Mouse (Mus musculus) limb, embryonic 10.5 days (tissue): ENCODE data around the gene Crb1. TPM values are rescaled to one million over a fixed set of nuclear protein-coding genes. Genes with fewer than 3 reads are reported as not detected.
"Not testable (repeated sequence)": the region's sequence is repeated elsewhere in the genome, so short reads cannot be mapped to it uniquely, and the experiment has no call there.

ENCODE experiments used
- DNase-seq: peaks from one replicate; pipeline ENCODE4 v3.0.0-alpha.2; 2017; ENCODE audit warnings: low spot score
- H3K27ac ChIP-seq: fragments of 300-500 bp; sonication (generic); 2 replicates; pipeline ENCODE4 v1.5.1; 2016; ENCODE audit warnings: mild to moderate bottlenecking
- H3K27me3 ChIP-seq: fragments of 300-500 bp; sonication (generic); 2 replicates; pipeline ENCODE4 v1.6.1; 2016; ENCODE audit warnings: low read depth, mild to moderate bottlenecking; ENCODE audit not compliant: poor library complexity, severe bottlenecking
- H3K36me3 ChIP-seq: fragments of 300-500 bp; sonication (generic); 2 replicates; pipeline ENCODE4 v1.6.1; 2016; ENCODE audit warnings: mild to moderate bottlenecking, moderate library complexity
- H3K4me1 ChIP-seq: fragments of 300-500 bp; sonication (generic); 2 replicates; pipeline ENCODE4 v1.6.1; 2016
- H3K4me3 ChIP-seq: fragments of 300-500 bp; sonication (generic); 2 replicates; pipeline ENCODE4 v1.5.1; 2016; ENCODE audit warnings: mild to moderate bottlenecking, moderate library complexity
- H3K9me3 ChIP-seq: fragments of 300-500 bp; sonication (generic); replicated peaks from 2 replicates; pipeline ENCODE4 v1.6.1; 2016; ENCODE audit warnings: mild to moderate bottlenecking
- WGBS: fragments of 180-500 bp; shearing (Covaris S2); methylation state at CpG from one replicate; pipeline ENCODE4 v1.1.7; 2016; 5-methylcytosine and 5-hydroxymethylcytosine counted together
- polyA plus RNA-seq: library from polyadenylated mRNA; unstranded; fragments of >200 nt; fragmentation: Nextera tagmentation; extraction: Ambion mirVana; gene quantifications from 2 replicates; pipeline ENCODE4 v1.2.1, GENCODE M21; 2016

The Crb1 gene
- 0.44 and 0.46 TPM in 2 replicates for polyA plus RNA-seq

DNA sequence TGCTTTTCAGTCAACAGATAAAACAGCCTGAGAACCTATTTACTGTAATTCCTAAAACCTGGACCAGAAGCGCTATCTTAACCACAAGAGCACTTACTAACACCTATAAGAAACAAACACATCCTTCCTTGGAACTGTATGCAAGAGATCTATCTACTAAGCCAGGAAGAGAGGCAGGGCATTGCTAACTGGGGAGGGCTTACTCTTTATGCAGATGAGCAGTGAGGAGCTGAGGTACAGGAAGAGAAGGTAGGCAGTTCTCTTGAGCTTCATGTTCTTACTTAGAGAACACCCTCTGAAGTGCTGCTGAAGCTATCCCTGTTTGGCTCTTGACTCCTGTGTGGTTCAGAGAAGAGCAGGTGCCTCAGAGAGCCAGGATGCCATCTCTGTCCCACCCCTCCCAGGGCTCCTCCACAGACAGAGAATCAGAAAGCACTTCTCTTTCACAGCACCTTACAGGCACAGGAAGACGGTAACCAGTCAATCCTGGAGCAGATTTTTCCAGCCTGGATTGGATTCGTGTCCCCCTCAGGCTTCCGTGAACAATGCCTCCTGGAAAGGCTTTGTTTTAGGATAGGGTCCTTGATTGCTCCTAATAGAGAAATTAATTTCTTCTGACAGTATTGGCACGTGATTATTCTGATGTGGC lies at the start of gene Crb1:
Gene Crb1 (minus strand): TSS at position 463 of the 649 bp plus-strand sequence.
- DNase-seq = peak; percentile 41
- H3K9me3 ChIP-seq = no peaks in the 10 kb centered on the region
- no peak within 1 kb of the TSS for H3K27ac ChIP-seq
- WGBS = 13% methylated on average over 5 of the region's 5 CpGs
- H3K36me3 ChIP-seq = no peaks in the 10 kb centered on the region
- H3K27me3 ChIP-seq = no peaks in the 10 kb centered on the region
- no peak within 1 kb of the TSS for H3K4me3 ChIP-seq
- peaks cover 17% of the 10 kb centered on the region for H3K4me1 ChIP-seq

DNA sequence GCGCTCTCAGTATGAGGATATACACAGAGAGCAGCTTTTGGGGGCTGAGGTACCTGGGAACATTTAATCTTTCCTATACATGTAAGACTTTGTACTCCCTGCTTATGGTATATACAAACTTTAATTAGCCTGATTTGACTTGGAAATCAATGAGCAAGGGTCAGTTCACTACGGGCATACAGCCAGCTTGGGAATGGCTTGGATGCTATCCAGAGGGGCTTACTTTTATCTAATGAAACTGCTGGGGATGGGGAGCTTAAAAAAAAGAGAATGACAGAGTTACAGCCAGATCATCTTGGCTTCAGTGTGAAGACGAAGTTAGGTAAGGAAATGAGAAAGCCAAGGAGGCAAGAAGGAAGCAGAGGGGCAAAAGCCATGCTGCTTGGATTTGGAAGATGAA lies 48.1 kb upstream of the Crb1 start:
- no peak overlapping the region for H3K27ac ChIP-seq
- H3K36me3 ChIP-seq = peaks cover 24% of the 10 kb centered on the region
- no peak for DNase-seq
- no peaks in the 10 kb centered on the region for H3K27me3 ChIP-seq
- peaks cover 38% of the 10 kb centered on the region for H3K4me1 ChIP-seq
- H3K9me3 ChIP-seq = no peaks in the 10 kb centered on the region
- H3K4me3 ChIP-seq = peak overlapping the region; percentile 77
- 54% methylated on average over 3 of the region's 3 CpGs for WGBS

DNA sequence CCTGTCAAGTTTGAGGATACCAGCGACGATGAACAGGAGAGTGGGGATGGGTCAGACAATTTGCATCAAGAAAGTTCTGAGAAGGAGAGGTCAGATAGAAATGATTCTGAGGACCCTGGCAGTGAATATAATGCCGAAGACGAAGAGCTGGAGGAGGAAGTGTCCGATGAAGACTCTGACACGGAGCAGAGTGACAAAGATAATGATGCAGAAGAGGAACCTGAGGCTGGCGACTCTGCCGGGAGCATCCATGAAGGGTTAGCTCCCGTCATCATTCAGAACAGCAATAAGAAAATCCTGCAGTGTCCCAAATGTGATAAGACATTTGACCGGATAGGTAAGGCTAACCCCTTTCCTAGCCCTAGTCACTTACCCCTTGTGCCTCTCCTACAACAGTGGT lies 47.0 kb upstream of the Crb1 start:
- H3K27ac ChIP-seq = no peak overlapping the region
- 75% methylated on average over 10 of the region's 10 CpGs for WGBS
- H3K9me3 ChIP-seq = no peaks in the 10 kb centered on the region
- H3K36me3 ChIP-seq = peaks cover 13% of the 10 kb centered on the region
- peaks cover 38% of the 10 kb centered on the region for H3K4me1 ChIP-seq
- H3K4me3 ChIP-seq = peak overlapping the region; percentile 77
- H3K27me3 ChIP-seq = no peaks in the 10 kb centered on the region
- no peak for DNase-seq

DNA sequence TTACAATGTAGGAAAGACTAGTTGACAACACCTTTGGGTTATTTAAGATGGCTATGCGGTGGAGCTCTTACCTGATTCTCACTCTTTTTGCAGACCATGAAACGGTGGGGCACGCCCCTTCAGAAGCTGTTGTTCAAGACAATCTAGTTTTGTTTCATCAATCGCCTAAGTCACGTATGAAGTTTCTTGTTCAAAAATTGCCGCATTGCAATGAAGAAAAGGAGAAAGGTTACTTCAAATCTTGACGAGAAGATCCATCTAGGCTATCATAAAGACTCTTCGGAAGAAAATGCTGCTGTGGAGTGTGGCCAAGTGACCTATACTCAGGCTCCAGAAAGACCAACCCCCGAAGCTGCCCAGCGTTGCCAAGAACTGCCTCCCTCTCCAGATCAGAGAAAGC lies 46.0 kb upstream of the Crb1 start:
- Histone ChIP-seq H3K4me3 (peak overlapping the region; percentile 77), H3K27me3 (no peaks in the 10 kb centered on the region), H3K27ac (peak overlapping the region; percentile 97), H3K9me3 (no peaks in the 10 kb centered on the region), H3K4me1 (peaks cover 38% of the 10 kb centered on the region), H3K36me3 (peaks cover 12% of the 10 kb centered on the region)
- no peak for DNase-seq
- WGBS = 49% methylated on average over 10 of the region's 10 CpGs

DNA sequence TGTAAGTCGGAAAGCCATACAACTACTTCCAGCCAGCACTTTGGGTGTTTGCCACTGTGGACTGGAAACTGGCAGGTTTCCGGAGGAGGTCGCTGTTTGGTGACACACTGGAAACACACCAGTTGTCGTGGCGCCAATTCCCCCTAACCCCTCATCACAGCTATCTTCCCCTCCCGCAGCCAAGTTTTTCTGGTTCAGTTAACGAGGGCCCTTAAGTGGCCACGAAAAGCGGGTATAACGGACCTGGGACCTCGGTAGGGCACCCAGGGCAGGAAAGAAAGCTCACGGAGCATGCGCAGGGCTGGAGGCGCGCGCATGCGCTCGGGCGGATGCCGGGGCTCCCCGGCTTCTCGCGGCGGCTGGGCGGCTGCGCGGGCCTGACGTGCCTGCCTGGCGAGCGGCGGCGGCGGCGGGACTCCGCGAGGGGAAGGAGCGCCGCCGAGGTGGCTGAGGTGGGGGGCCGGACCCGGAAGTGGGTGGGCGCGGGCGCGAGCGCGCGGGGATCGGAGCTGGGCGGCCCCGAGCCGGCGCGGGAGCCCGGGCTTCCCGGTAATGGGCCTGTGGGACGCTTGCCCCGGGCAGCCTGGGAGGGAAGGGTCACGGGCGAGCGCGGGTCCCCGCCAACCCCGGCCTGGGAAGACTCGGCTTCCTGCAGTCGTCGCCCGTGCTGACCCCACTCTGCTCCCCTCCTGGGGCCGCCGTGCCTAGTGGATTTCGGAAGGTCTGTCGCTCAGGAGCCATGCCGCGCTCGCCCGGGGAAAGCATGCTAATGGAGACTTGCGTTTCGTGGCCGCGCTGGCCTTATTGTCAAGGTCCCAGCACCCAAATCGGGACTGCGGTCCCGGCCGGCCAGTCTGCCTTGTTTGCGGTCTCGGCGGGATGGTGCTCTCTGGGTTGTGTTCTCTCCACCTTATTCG lies 45.2 kb upstream of the Crb1 start, which contains the start of gene Zbtb41:
Gene Zbtb41 (plus strand): TSS at position 414 of the 917 bp plus-strand sequence.
- peaks cover 38% of the 10 kb centered on the region for H3K4me1 ChIP-seq
- H3K9me3 ChIP-seq = no peaks in the 10 kb centered on the region
- WGBS = under 1% methylated on average over 81 of the region's 88 CpGs
- H3K4me3 ChIP-seq = peak within 1 kb of the TSS; percentile 77
- peaks cover 11% of the 10 kb centered on the region for H3K36me3 ChIP-seq
- peak within 1 kb of the TSS; percentile 97 for H3K27ac ChIP-seq
- peak; percentile 93 for DNase-seq
- no peaks in the 10 kb centered on the region for H3K27me3 ChIP-seq

DNA sequence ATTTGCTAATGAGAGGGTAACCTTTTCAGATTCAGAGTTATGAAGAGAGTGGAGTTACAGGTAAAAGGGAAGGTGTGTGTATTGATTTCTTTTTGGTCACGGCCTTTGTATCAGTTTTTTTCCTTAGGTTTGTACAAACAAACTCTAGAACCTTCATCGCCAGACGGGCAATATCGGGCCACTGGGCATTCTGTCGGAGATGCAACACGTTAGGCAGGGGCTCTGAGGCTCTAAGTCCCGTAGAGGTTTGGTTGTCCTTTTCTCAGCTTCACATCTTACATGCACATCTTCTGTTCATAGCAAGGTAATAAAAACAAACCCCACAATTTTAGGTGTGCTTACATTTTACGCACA lies 44.6 kb upstream of the Crb1 start:
- 8% methylated on average over 8 of the region's 8 CpGs for WGBS

DNA sequence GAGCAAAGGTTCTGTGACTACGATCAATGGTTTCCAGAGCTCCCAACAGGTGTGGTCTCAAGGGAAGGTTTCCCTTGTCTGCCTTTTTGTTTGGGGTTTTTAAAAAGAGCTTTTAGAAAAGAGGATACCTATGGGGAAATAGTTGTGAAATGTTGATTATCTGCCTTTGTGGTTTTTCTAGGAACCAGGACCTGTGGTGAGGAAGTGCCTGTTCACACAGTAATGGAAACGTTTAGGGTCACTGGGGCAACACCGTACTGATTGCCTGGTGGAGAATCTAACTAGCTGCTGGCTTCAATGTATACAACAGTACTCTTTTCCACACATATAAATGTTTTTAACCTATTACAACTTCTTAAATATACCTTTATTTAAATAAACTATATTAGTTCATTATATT lies 36.6 kb upstream of the Crb1 start:
- Histone ChIP-seq H3K27ac (no peak overlapping the region), H3K36me3 (no peaks in the 10 kb centered on the region), H3K27me3 (no peaks in the 10 kb centered on the region), H3K4me1 (no peaks in the 10 kb centered on the region), H3K4me3 (no peak overlapping the region), H3K9me3 (no peaks in the 10 kb centered on the region)
- 88% methylated on average over 3 of the region's 3 CpGs for WGBS
- no peak for DNase-seq

More for the DNA sequence above, 44.6 kb upstream of the Crb1 start:
- peaks cover 38% of the 10 kb centered on the region for H3K4me1 ChIP-seq
- peak overlapping the region; percentile 77 for H3K4me3 ChIP-seq
- no peaks in the 10 kb centered on the region for H3K27me3 ChIP-seq
- peaks cover 8% of the 10 kb centered on the region for H3K36me3 ChIP-seq
- no peak for DNase-seq
- peak overlapping the region; percentile 97 for H3K27ac ChIP-seq
- H3K9me3 ChIP-seq = no peaks in the 10 kb centered on the region

DNA sequence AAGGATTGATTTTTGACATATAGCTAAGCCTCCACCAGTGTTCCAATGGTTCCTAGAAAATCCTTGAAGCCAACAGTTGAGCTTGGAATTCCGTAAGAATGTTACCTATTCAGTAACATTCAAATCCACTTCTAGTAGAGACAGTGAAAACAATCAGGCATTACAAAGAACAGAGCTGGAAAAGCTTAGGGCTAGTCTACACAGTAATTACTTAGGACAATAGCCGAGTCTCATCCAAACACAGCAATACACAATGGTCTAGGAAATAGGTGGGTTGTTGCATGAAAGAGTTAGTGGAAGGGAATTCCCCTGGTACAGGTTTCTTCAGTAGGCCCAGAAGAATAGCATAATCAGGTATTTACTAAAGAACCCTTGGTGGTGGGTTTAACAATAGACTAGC lies 35.5 kb upstream of the Crb1 start:
- H3K36me3 ChIP-seq, H3K27ac ChIP-seq, H3K4me3 ChIP-seq, DNase-seq, H3K9me3 ChIP-seq, H3K4me1 ChIP-seq, H3K27me3 ChIP-seq: not testable (repeated sequence)
- WGBS = 95% methylated on average over 2 of the region's 2 CpGs

DNA sequence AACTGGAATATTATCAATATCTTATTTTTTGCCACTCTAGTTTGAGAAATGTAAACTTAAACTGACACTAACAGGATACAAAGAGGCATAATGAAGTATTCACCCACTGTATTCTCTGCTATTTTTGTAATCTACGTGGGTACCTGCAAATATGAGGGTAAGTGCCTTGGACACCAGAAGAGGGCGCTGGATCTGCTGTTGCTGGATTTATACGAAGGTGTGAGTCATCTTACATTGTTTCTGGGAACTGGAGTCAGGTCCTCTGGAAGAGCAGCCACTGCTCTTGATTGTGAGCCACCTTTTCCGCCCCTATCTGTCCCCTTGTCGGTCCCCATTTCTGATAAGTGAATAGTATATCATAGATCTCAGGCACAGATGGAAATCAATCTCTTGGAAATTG lies 30.8 kb upstream of the Crb1 start:
- WGBS = 62% methylated on average over 5 of the region's 5 CpGs
- H3K4me3 ChIP-seq = no peak overlapping the region

DNA sequence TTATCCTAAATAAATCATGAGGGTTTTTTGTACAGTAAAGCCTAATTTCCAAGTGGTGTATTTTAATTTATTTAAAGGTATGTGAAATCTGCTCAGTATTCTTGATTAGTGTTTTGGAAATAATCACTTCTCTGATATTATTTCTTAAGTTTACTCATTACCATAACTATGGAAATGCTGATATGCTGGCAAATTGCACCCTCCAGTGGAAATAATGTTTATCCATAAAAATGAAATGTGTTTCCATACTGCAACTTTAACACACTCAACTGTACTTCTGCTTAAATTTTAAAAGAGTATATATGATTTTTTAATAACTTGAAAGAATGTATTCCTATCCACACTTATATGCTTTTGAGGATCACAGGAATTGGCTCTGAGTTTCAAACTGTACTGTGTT lies 28.9 kb upstream of the Crb1 start:
- Histone ChIP-seq H3K9me3 (no peaks in the 10 kb centered on the region), H3K27me3 (no peaks in the 10 kb centered on the region), H3K27ac (no peak overlapping the region), H3K4me1 (0 out of 2 replicates have a peak, but pooled peaks cover 4% of the 10 kb centered on the region), H3K4me3 (no peak overlapping the region), H3K36me3 (no peaks in the 10 kb centered on the region)
- DNase-seq = no peak

More for the DNA sequence above, 30.8 kb upstream of the Crb1 start:
- H3K27me3 ChIP-seq = no peaks in the 10 kb centered on the region
- no peak overlapping the region for H3K27ac ChIP-seq
- no peaks in the 10 kb centered on the region for H3K36me3 ChIP-seq
- H3K9me3 ChIP-seq = no peaks in the 10 kb centered on the region
- DNase-seq = no peak
- 0 out of 2 replicates have a peak, but pooled peaks cover 4% of the 10 kb centered on the region for H3K4me1 ChIP-seq

DNA sequence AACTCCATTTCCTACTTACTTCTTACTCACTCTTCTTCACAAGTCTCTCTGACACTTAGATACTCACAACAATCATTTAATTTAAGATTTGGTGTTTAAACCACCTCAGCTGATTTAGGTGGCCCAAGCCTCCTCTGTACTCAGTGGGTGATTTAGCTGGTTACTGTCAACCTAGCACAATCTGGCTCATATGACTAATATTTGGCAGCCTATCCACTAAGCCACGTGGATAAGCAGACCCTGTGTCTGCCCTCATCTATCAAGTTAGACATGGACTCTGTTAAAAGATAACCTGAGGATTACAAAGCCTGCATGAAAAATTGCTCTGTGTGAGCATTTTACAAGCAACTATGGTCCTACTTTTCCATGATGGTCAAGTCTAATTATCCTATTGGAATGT lies 19.7 kb upstream of the Crb1 start:
- Histone ChIP-seq H3K27ac (no peak overlapping the region), H3K27me3 (no peaks in the 10 kb centered on the region), H3K4me3 (no peak overlapping the region), H3K4me1 (no peaks in the 10 kb centered on the region), H3K36me3 (no peaks in the 10 kb centered on the region), H3K9me3 (no peaks in the 10 kb centered on the region)
- 46% methylated on average over 1 of the region's 1 CpGs for WGBS
- DNase-seq = no peak

DNA sequence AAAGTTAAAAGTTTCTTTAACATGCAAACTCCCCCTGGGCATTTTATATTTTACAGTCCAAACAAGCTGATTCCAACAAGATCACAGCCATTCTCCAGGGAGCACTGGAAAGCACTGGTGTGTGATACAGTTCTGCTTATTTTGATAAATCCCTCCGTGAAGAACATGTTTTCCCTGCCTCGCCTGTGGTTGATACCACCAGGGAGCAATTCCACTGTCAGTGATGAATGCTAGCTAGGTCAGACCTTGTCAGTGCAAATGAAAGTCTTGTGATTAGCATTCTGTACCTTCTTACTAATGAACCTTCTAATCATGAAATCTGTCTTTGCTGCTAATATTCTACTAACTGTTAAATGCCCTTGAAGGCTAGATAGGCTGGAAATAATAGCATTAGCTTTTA lies 14.8 kb upstream of the Crb1 start:
- H3K4me3 ChIP-seq = no peak overlapping the region
- H3K36me3 ChIP-seq = no peaks in the 10 kb centered on the region
- 51% methylated on average over 2 of the region's 2 CpGs for WGBS

DNA sequence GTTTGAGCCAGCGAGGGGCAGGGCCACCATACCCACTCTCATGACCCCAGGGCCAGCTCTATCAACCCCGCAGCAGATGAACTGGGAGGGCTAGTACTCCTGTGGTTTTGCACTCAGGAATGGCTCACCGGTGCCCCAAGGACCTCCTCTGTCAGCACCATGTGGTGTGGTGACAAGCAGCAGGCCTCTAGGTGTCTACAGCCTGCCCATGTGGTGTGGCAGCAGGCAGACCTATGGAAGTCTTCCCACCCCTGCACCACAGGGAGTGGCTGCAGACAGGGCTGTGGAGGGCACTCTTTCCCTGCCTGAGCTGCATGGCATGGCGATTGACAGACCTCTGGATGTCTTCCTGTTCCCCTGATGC lies 2.7 kb upstream of the Crb1 start:
- Histone ChIP-seq H3K27me3 (no peaks in the 10 kb centered on the region), H3K9me3 (no peaks in the 10 kb centered on the region), H3K4me3 (no peak overlapping the region), H3K4me1 (peaks cover 17% of the 10 kb centered on the region), H3K36me3 (no peaks in the 10 kb centered on the region), H3K27ac (no peak overlapping the region)
- WGBS = 18% methylated on average over 4 of the region's 4 CpGs
- no peak for DNase-seq

More for the DNA sequence above, 14.8 kb upstream of the Crb1 start:
- DNase-seq = no peak
- Histone ChIP-seq H3K9me3 (no peaks in the 10 kb centered on the region), H3K27me3 (no peaks in the 10 kb centered on the region), H3K4me1 (no peaks in the 10 kb centered on the region), H3K27ac (no peak overlapping the region)
